Mouse (Mus musculus) MEL (cell line): ENCODE results near the gene Mrps10. TPM values are rescaled to one million over a fixed set of nuclear protein-coding genes. Genes with fewer than 3 reads are reported as not detected.

Experiments
- DNase-seq: peaks from one replicate; pipeline ENCODE4 v3.0.0; 2011; ENCODE audit warnings: low read depth, low spot score
- H3K27ac ChIP-seq: 2 replicates; pipeline ENCODE4 v1.5.1; 2012; ENCODE audit warnings: low read depth, mild to moderate bottlenecking, control low read depth, low read length, moderate library complexity; ENCODE audit not compliant: control insufficient read depth
- H3K27me3 ChIP-seq, 2 experiments: fragments of 150-350 bp in 1 of 2; sonication (generic) in 1 of 2; 2 replicates each; pipeline ENCODE4 v1.6.1; 2012; ENCODE audit warnings: low read length in 2 of 2, mild to moderate bottlenecking in 2 of 2, improper control_type of control experiment in 1 of 2, moderate library complexity in 1 of 2; ENCODE audit not compliant: insufficient read depth in 2 of 2, control insufficient read depth in 1 of 2
- H3K36me3 ChIP-seq, 2 experiments: 2 replicates each; pipeline ENCODE4 v1.6.1; 2012 to 2014; ENCODE audit warnings: low read length in 2 of 2, improper control_type of control experiment in 1 of 2, inconsistent platforms in 1 of 2, mild to moderate bottlenecking in 1 of 2; ENCODE audit not compliant: insufficient read depth in 2 of 2, control insufficient read depth in 1 of 2
- H3K4me1 ChIP-seq, 2 experiments: fragments of 150-350 bp in 1 of 2; sonication (generic) in 1 of 2; 2 replicates each; pipeline ENCODE4 v1.6.1; 2012; ENCODE audit warnings: low read length in 2 of 2, improper control_type of control experiment in 1 of 2, mild to moderate bottlenecking in 1 of 2; ENCODE audit not compliant: insufficient read depth in 2 of 2, control insufficient read depth in 1 of 2
- H3K4me3 ChIP-seq, 2 experiments: fragments of 150-350 bp in 1 of 2; sonication (generic) in 1 of 2; 2 replicates each; pipeline ENCODE4 v1.5.1; 2012; ENCODE audit warnings: low read depth in 2 of 2, low read length in 2 of 2, mild to moderate bottlenecking in 2 of 2, moderate library complexity in 2 of 2, control low read depth in 1 of 2, improper control_type of control experiment in 1 of 2; ENCODE audit not compliant: control insufficient read depth in 1 of 2, insufficient read depth in 1 of 2
- H3K79me2 ChIP-seq: 2 replicates; pipeline ENCODE4 v1.6.1; 2012; ENCODE audit warnings: mild to moderate bottlenecking, low read length, moderate library complexity; ENCODE audit not compliant: control insufficient read depth, poor library complexity, insufficient read depth
- H3K9ac ChIP-seq: 2 replicates; pipeline ENCODE4 v1.6.1; 2012; ENCODE audit warnings: low read depth, mild to moderate bottlenecking, control low read depth, low read length, moderate library complexity; ENCODE audit not compliant: control insufficient read depth, poor library complexity, severe bottlenecking
- H3K9me3 ChIP-seq: fragments of 150-350 bp; sonication (generic); replicated peaks from 2 replicates; pipeline ENCODE4 v1.6.1; 2012; ENCODE audit warnings: mild to moderate bottlenecking, low read length, improper control_type of control experiment, moderate library complexity; ENCODE audit not compliant: insufficient read depth
- CHD2 ChIP-seq: IDR thresholded peaks from 2 replicates; pipeline ENCODE4 v1.6.1; 2011; ENCODE audit warnings: low read length, improper control_type of control experiment
- CTCF ChIP-seq, 3 experiments: IDR thresholded peaks in 2 of 3; conservative IDR thresholded peaks in 1 of 3; 2 replicates each; pipeline ENCODE4 v1.5.1; 2011 to 2012; ENCODE audit warnings: low read length in 3 of 3, low read depth in 2 of 3, mild to moderate bottlenecking in 2 of 3, improper control_type of control experiment in 1 of 3, inconsistent platforms in 1 of 3, mixed read lengths in 1 of 3, moderate library complexity in 1 of 3; ENCODE audit not compliant: control insufficient read depth in 1 of 3, insufficient read depth in 1 of 3, poor library complexity in 1 of 3, severe bottlenecking in 1 of 3
- ELF1 ChIP-seq: IDR thresholded peaks from 2 replicates; pipeline ENCODE4 v1.6.1; 2014; ENCODE audit warnings: low read depth, mild to moderate bottlenecking, inconsistent platforms, low read length, improper control_type of control experiment, moderate library complexity
- EP300 ChIP-seq, 2 experiments: IDR thresholded peaks; 2 replicates each; pipeline ENCODE4 v1.6.1; 2011; ENCODE audit warnings: improper control_type of control experiment in 2 of 2, low read length in 2 of 2, low read depth in 1 of 2, mild to moderate bottlenecking in 1 of 2
- ETS1 ChIP-seq: IDR thresholded peaks from 2 replicates; pipeline ENCODE4 v1.6.1; 2012; ENCODE audit warnings: low read depth, mild to moderate bottlenecking, inconsistent platforms, low read length, improper control_type of control experiment, moderate library complexity
- GATA1 ChIP-seq: IDR thresholded peaks from 2 replicates; pipeline ENCODE4 v1.6.1; 2011; ENCODE audit warnings: low read depth, low read length, improper control_type of control experiment
- HCFC1 ChIP-seq: IDR thresholded peaks from 2 replicates; pipeline ENCODE4 v1.6.1; 2012; ENCODE audit warnings: low read depth, mild to moderate bottlenecking, inconsistent platforms, low read length, improper control_type of control experiment, moderate library complexity
- MAX ChIP-seq: IDR thresholded peaks from 2 replicates; pipeline ENCODE4 v1.6.1; 2011; ENCODE audit warnings: low read length, improper control_type of control experiment
- MAZ ChIP-seq: IDR thresholded peaks from 2 replicates; pipeline ENCODE4 v1.6.1; 2012; ENCODE audit warnings: low read depth, mild to moderate bottlenecking, inconsistent platforms, low read length, improper control_type of control experiment
- MYC ChIP-seq: IDR thresholded peaks from 2 replicates; pipeline ENCODE4 v1.6.1; 2011; ENCODE audit warnings: low read depth, mild to moderate bottlenecking, low read length, improper control_type of control experiment, moderate library complexity
- POLR2AphosphoS2 ChIP-seq: IDR thresholded peaks from 2 replicates; pipeline ENCODE4 v1.6.1; 2011; ENCODE audit warnings: low read length, improper control_type of control experiment
- RAD21 ChIP-seq: IDR thresholded peaks from 2 replicates; pipeline ENCODE4 v1.6.1; 2011; ENCODE audit warnings: mild to moderate bottlenecking, low read depth, low read length, improper control_type of control experiment
- SMC3 ChIP-seq: IDR thresholded peaks from 2 replicates; pipeline ENCODE4 v1.6.1; 2011; ENCODE audit warnings: low read depth, low read length, improper control_type of control experiment
- TAL1 ChIP-seq: IDR thresholded peaks from 2 replicates; pipeline ENCODE4 v1.6.1; 2012; ENCODE audit warnings: mild to moderate bottlenecking, inconsistent platforms, low read length, moderate library complexity, mixed read lengths
- TBP ChIP-seq: IDR thresholded peaks from 2 replicates; pipeline ENCODE4 v1.8.0; 2011; ENCODE audit warnings: low read depth, low read length, improper control_type of control experiment
- ZKSCAN1 ChIP-seq: IDR thresholded peaks from 2 replicates; pipeline ENCODE4 v1.6.1; 2012; ENCODE audit warnings: low read depth, mild to moderate bottlenecking, inconsistent platforms, low read length, improper control_type of control experiment, moderate library complexity
- ZNF384 ChIP-seq: IDR thresholded peaks from 2 replicates; pipeline ENCODE4 v1.6.1; 2012; ENCODE audit warnings: low read depth, mild to moderate bottlenecking, inconsistent platforms, low read length, improper control_type of control experiment
- polyA plus RNA-seq, 2 experiments: library from polyadenylated mRNA; stranded (reverse) in 1 of 2; unstranded in 1 of 2; fragments of >175 nt in 1 of 2; fragments of >200 nt in 1 of 2; gene quantifications; 2 replicates each; pipeline versions ENCODE4 v1.2.1 to v1.2.4; 2012; ENCODE audit warnings: low replicate concordance in 2 of 2, low read depth in 1 of 2; ENCODE audit not compliant: insufficient read length in 2 of 2, insufficient read depth in 1 of 2, missing spikeins in 1 of 2
- total RNA-seq: library from RNA; depleted of rRNA; stranded (reverse); fragments of 300-350 nt; gene quantifications from 2 replicates; pipeline ENCODE4 v1.2.3, GENCODE M21; 2012

Gene Mrps10
- total and polyA plus RNA-seq, 3 experiments = 78.9 to 442 (median 107) TPM

DNA sequence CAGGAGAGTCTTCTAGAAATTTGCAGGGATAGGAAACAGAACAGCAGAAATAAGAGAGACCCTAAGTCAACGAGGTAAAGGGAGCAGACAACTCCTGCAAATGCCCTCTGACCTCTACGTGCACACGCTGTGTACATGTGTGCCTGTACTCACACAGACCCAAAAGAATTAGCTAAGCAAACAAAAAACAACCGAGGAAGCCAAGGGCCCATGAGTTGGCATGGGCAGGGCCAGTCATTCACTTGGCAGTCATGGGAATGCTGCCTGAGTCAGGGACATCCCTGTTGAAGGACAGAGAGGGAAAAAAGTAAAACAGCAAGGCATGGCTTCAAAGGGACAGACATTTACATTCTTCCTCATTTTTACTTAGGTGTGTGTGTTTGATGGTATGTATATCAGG lies 14.6 kb downstream of the Mrps10 start:
- Histone ChIP-seq H3K9me3 (no peaks in the 10 kb centered on the region), H3K36me3 (no peaks in the 10 kb centered on the region), H3K9ac (no peak overlapping the region), H3K79me2 (no peaks in the 10 kb centered on the region), H3K4me1 (no peaks in the 10 kb centered on the region), H3K4me3 (no peak overlapping the region), H3K27ac (no peak overlapping the region), H3K27me3 (no peaks in the 10 kb centered on the region)
- TF ChIP-seq HCFC1 (no peak), MAZ (no peak), POLR2AphosphoS2 (no peak), GATA1 (no peak), ZNF384 (no peak), ETS1 (no peak), RAD21 (no peak)
- DNase-seq = no peak

DNA sequence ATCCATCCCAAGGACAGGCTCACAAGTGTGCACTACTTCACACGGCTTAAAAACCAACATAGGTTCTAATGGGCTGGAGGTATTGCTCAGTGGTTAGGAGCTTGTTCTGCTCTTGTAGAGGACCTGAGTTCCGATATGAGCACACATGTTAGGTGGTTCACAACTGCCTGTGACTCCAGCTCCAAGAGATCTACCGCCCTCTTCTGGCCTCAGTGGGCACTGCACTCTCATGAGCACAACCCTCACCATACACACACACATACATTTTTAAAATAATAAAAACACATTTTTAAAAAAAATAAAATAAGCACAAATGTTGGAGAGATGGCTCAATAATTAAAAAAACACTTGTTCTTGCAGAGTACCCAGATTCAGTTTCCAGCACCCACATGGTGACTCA lies 15.4 kb downstream of the Mrps10 start:
- H3K4me1 ChIP-seq = no peaks in the 10 kb centered on the region
- peak; percentile 31 for DNase-seq
- H3K79me2 ChIP-seq = no peaks in the 10 kb centered on the region
- TF ChIP-seq SMC3 (0 out of 2 replicates have a peak, but pooled peaks have one; percentile 5), CTCF (IDR thresholded peaks at IDR 0.05 in 2 of 3, conservative IDR thresholded peaks at IDR 0.05 in 1 of 3; ENCODE audit: control insufficient read depth in 1 of 3, insufficient read depth in 1 of 3, low read depth in 2 of 3, low read length in 3 of 3, poor library complexity in 1 of 3, severe bottlenecking in 1 of 3) (peak; percentile 35 to 48 (median 40)), ELF1 (no peak)
- no peak overlapping the region for H3K4me3 ChIP-seq
- no peak overlapping the region for H3K27ac ChIP-seq
- no peak overlapping the region for H3K9ac ChIP-seq
- H3K36me3 ChIP-seq = no peaks in the 10 kb centered on the region
- no peaks in the 10 kb centered on the region for H3K27me3 ChIP-seq
- H3K9me3 ChIP-seq = no peaks in the 10 kb centered on the region

DNA sequence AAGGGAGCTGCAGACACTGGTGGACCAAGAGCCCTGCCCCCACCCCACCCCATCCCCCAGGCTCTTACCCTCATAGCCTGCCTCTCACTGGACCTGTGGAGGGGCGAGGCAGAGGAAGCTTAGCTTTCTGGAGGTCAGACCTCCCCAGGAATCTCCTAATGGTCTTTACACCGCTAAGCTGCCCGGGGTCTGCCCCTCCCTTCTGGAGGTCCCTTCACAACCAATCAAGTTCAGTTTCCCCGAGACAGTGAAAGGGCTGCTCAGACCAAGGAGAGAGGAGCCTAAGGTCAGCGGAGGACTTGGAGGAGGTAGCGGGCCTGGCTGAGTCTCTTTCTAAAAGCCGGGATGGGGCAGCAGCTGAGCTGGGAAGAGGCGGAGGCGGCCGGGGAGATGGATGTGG lies 16.5 kb downstream of the Mrps10 start, which contains the start of gene Guca1b:
Gene Guca1b (plus strand): TSS at position 249 of the 400 bp plus-strand sequence.
- no peaks in the 10 kb centered on the region for H3K4me1 ChIP-seq
- no peaks in the 10 kb centered on the region for H3K79me2 ChIP-seq
- no peak for DNase-seq
- TF ChIP-seq TAL1 = no peak
- TF ChIP-seq ZKSCAN1 = no peak
- TF ChIP-seq RAD21 = no peak
- TF ChIP-seq MAX = no peak
- no peak for TF ChIP-seq CHD2
- TF ChIP-seq TBP = no peak
- no peak for TF ChIP-seq MYC
- TF ChIP-seq EP300 (IDR thresholded peaks at IDR 0.05; ENCODE audit: low read depth in 1 of 2, low read length in 2 of 2) = no peak
- no peak for TF ChIP-seq MAZ
- H3K4me3 ChIP-seq = no peak within 1 kb of the TSS
- no peak within 1 kb of the TSS for H3K27ac ChIP-seq
- no peaks in the 10 kb centered on the region for H3K36me3 ChIP-seq
- H3K27me3 ChIP-seq = no peaks in the 10 kb centered on the region
- H3K9me3 ChIP-seq = no peaks in the 10 kb centered on the region
- H3K9ac ChIP-seq = no peak within 1 kb of the TSS
